Mouse (Mus musculus) left cerebral cortex, adult 8-10 months (tissue): ENCODE results near the gene Stx1a. TPM values are rescaled to one million over a fixed set of nuclear protein-coding genes. Genes with fewer than 3 reads are reported as not detected.

Experiments
- DNase-seq, 2 experiments: peaks; one replicate each; pipeline ENCODE4 v3.0.0; 2022; ENCODE audit warnings: low spot score in 2 of 2
- total RNA-seq, 4 experiments: library from RNA; stranded (reverse); gene quantifications; 2 replicates each; pipeline ENCODE4 v1.2.4; 2022

The Stx1a gene
- total RNA-seq, 4 experiments from 2014 or later = 239 to 271 (median 248) TPM

DNA sequence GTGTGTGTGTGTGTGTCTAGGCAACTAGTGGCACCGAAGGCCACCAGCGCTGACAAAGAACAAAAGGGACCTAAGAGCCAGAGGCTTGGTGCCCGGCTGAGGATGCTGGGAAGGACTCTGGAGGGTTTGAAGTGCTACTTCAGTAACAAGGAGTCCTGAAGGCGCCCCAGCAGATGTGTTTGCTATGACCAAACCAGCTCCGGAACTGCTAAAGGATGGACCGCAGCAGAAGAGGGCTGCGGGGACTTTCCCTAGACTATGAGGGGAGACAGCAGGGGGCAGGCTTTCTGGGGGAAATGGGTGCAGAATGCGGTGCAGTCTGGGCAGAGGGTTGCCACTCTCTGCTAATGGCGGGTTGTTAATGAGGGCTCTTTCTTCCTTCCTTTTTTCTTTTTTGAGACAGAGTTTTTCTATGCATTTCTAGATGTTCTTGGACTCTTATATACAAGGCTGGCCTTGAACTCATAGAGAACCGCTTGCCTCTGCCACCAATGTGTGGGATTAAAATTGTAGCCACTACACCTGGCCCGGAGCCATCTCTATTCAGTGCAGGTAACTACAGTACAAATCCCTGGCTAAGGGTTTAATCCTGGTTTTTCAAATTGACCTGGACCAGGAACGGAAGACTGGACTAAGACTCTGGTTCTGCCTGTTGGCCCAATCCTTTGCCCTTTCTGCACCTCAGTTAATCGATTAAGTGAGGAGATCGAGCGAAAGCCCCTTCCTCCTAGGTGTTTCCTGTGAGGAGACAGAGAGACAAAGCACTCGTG lies 15.3 kb upstream of the Stx1a start:
- no peak for DNase-seq

DNA sequence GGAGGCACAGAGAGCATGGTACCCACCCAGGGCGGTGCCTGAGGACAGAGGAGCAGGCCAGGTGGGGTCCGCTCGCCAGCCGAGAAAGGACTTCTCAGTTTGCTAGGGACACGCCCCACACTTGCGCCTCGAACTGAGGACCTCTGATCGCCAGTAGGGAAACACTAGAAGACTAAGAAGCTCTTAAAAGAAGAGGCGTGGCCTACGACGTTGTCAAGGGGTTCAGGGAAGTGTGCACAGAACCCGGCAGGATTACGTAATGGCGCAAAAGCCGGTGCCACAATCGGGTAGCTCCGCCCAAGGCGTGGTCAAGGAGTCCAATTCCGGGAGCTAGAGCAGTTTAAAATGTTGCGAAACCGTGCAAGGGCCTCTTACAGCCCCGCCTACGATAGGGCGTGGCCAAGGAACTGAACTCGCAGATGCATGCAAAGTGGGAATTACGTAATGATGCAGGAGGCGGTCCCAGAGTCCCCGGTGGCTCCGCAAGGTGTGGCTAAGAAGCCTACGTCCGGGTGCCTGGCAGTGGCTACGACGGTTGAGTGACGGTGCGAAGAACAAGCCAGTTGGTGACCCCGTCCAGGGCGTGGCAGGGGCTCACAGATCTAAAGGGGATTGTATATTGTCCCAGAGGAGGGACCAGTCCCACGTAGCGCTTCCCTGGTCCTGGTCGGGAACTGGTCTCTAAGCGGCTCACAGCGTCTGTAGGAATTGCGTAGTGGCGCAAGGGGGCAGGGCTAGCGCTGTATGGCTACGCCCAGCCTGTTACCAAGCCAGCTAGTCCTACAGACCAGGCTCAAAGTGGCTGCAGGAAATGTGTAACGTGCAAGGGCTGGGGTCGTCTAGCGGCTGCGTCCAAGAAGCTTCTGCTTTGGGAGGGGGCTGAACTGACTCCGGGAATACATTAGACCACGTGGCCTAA lies 14.4 kb upstream of the Stx1a start, which contains the start of gene Abhd11:
TSS of gene Abhd11 (plus strand) at position 482 of the 919 bp plus-strand sequence.
- peak; percentile 87 to 100 for DNase-seq

DNA sequence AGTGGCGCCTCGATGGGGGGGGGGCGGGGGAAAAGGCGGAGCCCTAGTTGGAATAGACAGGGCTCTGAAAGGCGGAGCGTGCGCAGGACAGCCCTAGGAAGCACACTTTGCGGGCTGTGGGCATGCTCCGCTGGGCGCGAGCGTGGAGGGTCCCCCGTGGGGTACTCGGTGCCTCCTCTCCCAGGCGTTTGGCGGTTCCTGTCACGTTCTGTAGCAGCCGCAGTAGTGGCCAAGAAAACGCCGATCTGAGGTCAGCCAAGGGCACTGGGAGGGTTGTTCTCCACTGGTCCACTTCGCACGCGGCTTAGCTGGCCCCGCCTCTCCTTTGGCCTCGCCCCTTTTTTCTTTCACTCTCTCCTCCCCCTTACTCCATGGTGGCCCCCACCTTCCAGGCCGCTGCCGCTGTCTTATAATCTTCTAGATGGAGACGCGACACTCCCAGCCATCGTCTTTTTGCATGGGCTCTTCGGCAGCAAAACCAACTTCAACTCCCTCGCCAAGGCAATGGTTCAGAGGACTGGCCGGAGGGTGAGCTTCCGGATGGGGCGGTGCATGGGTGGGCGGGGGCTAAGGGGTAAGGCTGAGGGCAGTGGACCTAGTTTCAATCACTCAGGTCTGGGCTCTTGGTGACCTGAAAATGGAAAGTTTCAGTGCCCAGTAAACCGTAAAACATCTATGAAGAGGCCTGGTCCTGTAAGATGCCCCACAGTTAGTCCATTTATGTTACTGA lies 13.5 kb upstream of the Stx1a start:
- peak; percentile 80 to 87 for DNase-seq

DNA sequence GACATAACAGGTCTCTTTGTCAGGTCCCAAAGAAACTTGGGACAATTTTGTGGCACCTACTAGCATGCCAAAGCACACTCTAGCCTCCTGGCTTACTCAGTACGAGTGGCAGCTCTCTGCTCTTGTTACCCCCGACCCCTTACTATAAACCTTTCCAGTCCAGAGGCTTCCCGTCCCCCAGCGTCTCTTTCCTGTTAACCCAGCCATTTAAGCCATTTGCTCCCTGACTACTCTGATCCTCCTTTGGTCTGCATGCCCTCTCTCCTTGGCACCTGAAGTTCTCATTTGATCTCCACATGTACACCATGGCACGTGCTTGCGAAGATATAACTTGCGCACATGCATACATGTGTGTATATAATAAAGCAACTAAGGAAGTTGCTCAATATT lies 13.0 kb upstream of the Stx1a start:
- DNase-seq = no peak

DNA sequence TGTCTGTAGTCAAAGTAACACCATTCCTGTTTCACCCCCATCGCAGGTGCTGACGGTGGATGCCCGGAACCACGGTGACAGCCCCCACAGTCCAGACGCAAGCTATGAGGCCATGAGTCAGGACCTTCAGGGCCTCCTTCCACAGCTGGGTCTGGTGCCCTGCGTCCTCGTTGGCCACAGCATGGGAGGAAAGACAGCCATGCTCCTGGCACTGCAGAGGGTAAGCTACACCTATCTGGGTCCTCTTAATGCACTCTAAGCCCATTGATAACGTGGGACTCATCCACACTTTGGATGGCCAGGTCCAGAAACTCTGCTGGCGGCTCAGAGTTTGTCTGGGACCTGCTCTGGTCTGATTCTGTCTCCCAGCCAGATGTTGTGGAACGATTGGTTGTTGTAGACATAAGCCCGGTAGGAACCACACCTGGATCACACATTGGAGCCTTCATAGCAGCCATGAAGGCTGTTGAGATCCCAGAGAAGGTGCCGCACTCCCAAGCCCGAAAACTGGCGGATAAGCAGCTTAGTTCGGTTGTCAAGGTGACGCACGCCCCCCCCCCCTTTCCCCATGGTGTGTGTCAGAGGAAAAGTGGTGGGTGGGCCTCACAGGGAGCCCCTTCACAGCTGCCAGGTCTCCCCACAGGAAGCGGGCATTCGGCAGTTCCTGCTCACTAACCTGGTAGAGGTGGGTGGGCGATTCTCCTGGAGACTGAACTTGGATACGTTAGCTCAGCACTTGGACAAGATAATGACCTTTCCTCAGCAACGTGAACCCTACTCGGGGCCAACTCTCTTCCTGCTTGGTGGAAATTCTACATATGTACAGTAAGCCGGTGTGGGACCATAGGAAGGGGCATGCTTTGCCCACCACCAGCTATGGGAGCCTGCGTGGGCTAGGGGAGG lies 12.2 kb upstream of the Stx1a start:
- DNase-seq = no peak

DNA sequence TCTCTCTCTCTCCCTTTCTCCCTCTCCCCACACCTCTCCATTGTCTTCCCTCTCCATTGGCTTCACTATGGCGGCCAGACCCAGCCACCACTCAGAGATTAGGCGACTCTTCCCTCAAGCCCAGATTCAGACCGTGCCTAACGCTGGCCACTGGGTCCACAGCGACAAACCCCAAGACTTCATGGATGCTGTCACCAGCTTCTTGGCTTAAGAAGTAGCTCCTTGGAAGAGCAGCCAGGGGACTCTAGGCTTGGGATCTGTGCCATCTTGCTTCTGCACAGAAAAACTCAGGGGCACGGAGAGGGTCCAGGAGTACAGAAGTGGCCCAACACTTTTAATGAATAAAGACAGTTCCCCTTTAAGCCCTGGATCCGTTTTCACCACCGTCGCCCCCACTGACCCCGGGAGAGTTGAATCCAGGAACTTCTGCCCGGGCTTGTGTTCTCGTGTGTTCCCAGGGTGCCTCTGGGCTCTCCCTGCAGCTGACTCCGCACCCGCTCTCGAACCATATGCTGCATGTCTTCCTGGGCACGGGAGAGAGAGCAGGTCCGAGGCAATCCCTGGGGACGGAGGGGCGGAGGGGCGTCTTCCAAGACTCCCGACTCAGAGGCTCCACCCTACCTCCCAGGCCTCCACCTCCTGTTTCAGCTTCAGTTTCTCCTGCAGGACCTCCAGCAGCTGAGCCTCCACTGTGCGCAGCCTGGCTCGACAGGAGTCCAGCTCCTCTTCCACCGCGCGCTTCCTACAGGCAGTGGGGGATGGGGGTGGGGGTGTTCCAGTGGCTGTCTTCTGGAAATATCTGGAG lies 11.3 kb upstream of the Stx1a start:
- no peak for DNase-seq

DNA sequence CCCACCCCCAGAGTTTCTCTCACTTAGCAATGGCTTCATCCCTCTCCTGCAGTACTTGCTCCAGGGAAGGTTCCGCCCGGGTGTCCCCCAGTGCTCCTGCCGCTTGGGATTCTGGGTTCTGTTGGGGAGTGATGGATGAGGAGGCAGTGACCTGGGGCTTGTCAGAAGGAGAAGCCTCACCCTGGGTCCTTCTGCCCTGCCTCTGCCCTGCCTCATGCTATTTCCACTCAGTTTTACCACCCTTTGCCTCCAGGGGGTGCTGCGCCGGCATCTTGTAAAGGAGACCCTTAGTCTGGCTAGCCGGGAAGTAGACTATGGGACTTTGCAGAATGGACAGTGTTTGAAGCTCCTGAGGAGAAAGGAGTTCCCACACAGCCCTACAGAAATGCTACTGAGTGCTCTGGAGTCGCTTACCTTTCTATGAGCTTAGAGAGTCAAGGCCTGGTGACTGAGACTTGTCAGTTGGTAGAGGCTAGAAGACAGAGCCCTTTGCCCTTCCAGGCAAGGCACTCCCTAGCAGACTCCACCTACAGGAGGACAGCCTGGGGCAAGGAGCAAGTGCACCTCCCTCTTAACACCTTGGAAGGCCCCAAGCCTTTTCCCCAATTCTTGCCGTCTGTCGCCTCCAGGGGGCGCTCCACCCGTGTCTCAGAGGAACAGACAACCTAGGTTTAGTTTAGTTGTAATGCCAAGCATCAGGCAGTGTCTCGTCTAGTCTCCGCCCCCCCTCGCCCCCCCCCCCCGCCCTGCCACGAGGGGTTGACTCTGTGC lies 10.4 kb upstream of the Stx1a start:
- DNase-seq = peak in 1 of 2 experiments; percentile 74

DNA sequence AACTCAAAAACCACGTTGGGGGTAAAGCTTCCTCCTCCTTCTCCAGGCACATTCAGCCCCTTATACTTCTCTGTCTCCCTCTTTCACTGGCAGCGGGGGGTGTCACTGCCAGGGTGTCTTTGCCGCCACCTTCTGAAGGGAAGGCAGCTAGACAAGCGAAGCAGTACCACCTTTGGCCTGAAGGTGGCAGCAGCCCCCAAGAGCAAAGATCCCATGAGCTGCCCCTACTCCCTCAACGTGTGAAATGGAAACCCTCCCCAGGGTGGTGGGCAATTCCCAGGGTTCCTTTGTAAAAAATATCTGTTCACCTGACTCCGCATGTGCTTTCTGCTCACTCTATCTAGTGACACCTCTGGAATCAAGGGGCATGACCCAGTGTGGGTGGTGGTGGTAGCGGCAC lies 7.8 kb upstream of the Stx1a start:
- DNase-seq = peak in 1 of 2 experiments; percentile 97

DNA sequence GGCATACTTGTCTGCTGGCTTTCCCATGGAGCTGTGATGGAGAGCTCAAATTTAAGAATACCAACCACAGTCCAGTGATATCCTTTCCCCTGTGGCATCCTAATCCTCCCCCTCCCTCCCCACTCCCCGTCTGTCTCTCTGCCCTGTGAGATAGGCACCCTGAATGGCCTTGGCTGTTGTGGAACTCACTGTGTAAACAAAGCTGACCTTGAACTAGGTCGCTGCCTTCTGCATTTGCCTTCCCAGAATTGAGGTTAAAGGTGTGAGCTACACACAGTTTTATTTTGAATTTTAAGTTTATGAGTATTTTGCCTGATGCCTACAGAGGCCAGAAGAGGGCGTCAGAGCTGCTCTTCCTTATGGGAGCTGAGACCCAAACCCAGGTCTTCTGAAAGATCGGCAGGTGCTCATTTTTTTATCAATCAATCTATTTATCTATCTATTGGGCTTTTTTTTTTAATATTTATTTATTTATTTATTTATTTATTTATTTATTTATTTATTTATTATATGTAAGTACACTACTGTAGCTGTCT lies 7.0 kb upstream of the Stx1a start:
- no peak for DNase-seq

DNA sequence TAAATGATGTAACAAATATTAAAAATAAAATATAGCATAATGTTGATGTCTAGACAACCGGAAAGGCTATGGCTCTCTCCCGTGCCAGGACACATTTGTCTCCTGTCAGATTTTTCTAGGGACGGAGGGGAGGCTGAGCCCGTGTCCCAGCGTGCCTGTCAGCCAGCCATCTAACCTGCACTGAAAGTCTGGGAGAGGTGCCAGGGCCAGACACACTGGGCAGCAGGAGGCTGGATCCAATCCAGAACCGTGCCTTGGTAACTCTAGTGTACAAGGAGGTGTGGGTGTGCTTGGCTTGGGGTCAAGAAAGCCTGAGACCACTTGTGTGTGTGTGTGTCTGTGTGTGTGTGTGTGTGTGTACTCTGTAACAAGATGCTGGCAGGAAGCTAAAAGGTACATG lies 1.5 kb upstream of the Stx1a start:
- peak in 1 of 2 experiments; percentile 27 for DNase-seq

DNA sequence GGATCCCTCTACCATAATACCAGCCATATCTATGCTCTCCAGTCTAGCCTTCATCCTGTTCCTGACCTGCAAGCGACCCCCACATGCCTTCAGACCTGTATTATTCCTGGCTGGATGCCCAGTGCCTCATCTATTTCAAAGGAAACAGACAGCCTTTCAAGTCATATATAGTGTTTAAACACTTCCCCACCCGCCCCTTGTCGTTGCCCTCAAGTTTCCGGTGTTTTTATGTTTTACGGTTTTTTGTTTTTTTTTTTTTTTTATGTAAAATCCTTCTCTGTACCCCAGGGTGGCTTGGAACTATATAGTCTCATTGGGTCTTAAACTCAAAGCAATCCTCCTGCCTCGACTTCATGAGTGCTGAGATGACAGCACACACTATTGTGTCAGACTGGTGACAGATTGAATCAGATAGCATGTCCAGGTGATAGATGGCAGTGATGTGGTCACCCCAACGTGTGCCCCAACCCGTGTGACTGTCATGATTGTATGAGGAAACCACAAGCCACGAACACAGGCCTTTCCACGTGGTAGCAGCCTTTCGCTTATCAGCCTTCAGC lies 1.5 kb downstream of the Stx1a start:
- DNase-seq = no peak

DNA sequence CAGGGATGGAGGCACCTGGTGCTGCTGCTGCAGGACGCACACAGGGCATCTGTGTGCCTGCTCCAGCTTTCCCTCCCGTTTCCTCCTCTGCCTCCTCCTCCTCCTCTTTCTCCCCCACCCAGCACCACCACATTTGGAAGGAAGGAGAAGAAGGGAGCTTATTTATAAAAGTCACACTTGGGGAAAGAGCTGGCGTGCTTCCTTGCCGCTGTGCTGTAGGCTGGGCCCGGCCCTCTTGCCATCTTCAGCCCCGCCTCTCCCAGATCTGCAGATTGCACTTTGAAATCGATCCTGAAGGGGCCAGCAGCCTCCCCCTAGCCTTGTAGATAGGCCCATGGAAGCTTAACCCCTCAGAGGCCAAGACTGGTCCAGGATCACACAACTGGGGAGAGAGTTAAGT lies 2.6 kb downstream of the Stx1a start:
- peak in 1 of 2 experiments; percentile 71 for DNase-seq

DNA sequence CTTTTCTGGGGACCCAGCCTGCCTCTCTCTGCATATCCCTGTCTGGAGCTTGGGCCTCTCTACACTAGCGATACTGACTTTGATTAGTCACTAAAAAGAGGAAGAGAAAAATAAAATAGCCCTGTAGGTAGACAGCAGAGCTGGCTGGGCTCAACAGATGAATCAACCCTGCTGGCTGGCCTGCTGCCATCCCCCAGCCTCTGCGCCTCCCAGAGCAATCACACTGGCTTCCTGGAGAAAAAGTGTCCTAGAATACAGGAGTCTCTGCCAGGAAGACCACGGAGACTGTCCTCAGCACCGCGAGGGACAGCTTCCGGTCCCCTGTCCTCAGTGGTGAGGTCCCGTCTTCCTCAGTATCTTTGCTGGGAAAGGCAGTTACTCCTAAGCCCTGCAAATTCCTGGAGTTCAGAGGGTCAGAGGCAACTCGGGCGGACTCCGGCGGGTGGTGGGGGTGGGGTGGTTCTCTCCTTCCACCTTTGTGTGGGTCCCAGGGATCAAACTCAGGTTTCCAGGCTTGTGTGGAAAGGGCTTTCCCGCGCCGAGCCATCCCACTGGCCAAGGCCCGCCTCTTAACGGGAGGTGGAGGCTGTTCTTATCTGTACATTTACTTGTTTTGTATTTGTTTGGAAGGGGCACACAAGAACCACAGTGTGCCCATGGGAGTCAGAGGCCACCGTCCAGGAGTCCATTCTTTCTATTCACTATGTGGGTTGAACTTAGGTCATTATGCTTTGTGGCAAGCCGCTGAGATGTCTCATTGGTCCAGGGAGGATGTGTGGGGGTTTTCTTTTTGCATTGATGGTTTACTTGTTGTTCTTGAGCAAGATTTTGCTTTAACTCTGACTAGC lies 5.9 kb downstream of the Stx1a start:
- peak in 1 of 2 experiments; percentile 80 for DNase-seq

DNA sequence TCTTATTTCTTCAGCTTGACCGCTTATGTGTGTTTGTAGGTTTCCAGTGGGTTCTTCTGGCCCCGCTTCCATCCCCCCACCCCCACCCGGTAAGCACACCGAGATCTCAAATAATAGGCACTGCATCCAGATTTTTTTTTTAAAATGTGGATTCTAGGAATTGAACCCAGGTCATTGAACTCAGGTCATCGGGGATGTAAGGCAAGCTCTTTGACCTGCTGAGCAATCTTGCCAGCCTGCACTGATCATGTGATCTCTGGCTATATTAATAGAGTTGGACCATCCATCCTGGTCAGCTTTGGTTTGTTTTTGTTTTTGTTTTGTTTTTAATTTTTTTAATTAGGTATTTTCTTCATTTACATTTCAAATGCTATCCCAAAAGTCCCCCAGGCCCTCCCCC lies 9.3 kb downstream of the Stx1a start:
- no peak for DNase-seq

DNA sequence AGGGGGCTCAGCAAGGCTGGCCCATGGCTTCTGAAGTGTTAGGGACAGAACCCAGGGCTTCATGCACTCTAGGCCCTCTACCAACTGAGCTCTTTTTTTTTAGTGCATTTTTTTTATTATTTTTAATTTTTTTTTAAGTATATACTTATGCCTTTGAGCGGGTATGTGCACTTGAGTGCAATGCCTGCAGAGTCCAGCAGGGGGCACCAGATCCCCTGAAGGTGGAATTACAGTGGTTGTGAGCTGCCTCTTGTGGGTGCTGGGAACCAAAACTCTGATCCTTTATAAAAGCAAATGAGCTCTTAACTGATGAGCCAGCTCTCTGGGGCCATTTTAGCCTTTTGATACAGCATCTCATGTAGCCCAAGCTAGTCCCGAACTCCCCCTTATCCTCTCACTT lies 11.3 kb downstream of the Stx1a start:
- DNase-seq = no peak

DNA sequence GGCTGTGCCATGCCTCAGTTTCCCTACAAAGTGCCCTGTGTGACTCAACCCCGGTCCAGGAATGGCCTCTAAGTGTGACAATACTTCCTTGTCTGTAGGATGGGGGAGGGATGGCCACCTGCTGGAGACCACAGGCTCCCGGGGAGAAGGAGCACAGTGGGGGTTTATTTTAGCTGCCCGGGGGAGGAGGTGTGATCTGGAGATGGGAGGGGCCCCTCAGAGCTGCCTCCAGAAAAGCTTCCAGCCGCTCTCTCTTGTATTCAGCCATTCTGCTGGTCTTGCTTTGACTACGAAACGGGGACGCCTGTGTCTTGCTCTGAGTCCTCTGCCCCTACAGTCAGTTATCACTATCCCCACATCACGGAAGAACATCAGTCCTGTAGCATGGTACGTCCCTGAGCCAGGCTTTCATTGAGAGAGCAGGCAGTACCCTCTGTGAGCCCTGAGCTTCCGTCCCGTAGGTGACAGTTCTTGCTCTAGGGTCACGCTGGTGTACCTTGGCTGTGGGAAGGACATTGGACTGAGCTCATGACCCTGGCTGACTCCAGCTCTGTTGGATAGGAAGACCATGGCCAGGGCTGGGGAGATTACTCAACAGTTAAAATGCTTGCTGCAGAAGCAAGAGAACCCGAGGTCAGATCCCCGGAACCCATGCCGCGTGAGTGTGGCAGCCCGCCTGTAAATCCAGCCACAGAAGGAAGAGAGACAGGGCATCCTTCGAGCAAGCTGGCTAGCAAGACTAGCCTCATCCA lies 12.5 kb downstream of the Stx1a start:
- peak in 1 of 2 experiments; percentile 87 for DNase-seq

DNA sequence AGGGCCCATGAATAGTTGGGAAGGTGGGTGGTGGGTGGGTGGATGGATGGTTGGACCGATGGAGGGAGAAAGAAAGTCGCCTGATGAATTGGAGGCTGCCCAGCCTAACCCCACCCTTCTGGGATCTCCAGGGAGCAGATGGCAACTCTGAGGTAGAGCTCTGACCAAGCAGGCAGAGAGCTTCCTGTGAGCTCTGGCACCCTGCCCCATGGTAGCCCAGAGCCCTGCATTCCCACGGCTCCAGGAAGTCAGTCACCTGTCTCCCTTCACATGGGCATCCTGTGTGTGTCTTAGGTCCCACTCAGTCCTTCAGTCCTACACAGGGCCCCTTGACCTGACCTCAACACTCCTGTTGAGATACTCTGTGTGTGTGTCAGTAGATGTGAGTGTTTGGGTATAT lies 14.7 kb downstream of the Stx1a start:
- DNase-seq = no peak
